Mouse (Mus musculus): ENCODE measurements around the gene Esyt3.

The Esyt3 gene

GRCm38 (mm10) chr9:99357921-99358692 lies at the start of gene Esyt3:
Gene Esyt3 (minus strand): TSS chr9:99358557.
- DNase-seq (ENCODE audit: low spot score in 2 of 2): no peak

- DNase-seq (ENCODE audit: low spot score in 2 of 2): no peak
Measured at GRCm38 (mm10) chr9:99401288-99401974, 43.1 kb upstream of the Esyt3 start.

- DNase-seq (ENCODE audit: low spot score in 2 of 2): no peak
Measured at GRCm38 (mm10) chr9:99400781-99401180, 42.4 kb upstream of the Esyt3 start.

GRCm38 (mm10) chr9:99397056-99397815 lies 38.9 kb upstream of the Esyt3 start:
- no peak for DNase-seq (ENCODE audit: low spot score in 2 of 2)

GRCm38 (mm10) chr9:99394366-99394765 lies 36.0 kb upstream of the Esyt3 start:
- DNase-seq (ENCODE audit: low spot score in 2 of 2): no peak

GRCm38 (mm10) chr9:99393146-99393545 lies 34.8 kb upstream of the Esyt3 start:
- no peak for DNase-seq (ENCODE audit: low spot score in 2 of 2)

- DNase-seq (ENCODE audit: low spot score in 2 of 2): no peak
Measured at GRCm38 (mm10) chr9:99391557-99391956, 33.2 kb upstream of the Esyt3 start.

GRCm38 (mm10) chr9:99390716-99391115 lies 32.4 kb upstream of the Esyt3 start:
- DNase-seq (ENCODE audit: low spot score in 2 of 2): no peak

- no peak for DNase-seq (ENCODE audit: low spot score in 2 of 2)
Measured at GRCm38 (mm10) chr9:99390201-99390600, 31.8 kb upstream of the Esyt3 start.

- DNase-seq (ENCODE audit: low spot score in 2 of 2): no peak
Measured at GRCm38 (mm10) chr9:99389506-99389905, 31.1 kb upstream of the Esyt3 start.

GRCm38 (mm10) chr9:99388856-99389255 lies 30.5 kb upstream of the Esyt3 start:
- DNase-seq (ENCODE audit: low spot score in 2 of 2): no peak

- DNase-seq (ENCODE audit: low spot score in 2 of 2): no peak
Measured at GRCm38 (mm10) chr9:99388078-99388477, 29.7 kb upstream of the Esyt3 start.

GRCm38 (mm10) chr9:99382556-99382955 lies 24.2 kb upstream of the Esyt3 start:
- DNase-seq (ENCODE audit: low spot score in 2 of 2): no peak

- DNase-seq (ENCODE audit: low spot score in 2 of 2): no peak
Measured at GRCm38 (mm10) chr9:99379194-99379593, 20.8 kb upstream of the Esyt3 start.

GRCm38 (mm10) chr9:99376591-99377418 lies 18.4 kb upstream of the Esyt3 start:
- peak in 1 of 2 experiments; percentile 45 for DNase-seq (ENCODE audit: low spot score in 2 of 2)

- DNase-seq (ENCODE audit: low spot score in 2 of 2): no peak
Measured at GRCm38 (mm10) chr9:99368431-99368830, 10.1 kb upstream of the Esyt3 start.

GRCm38 (mm10) chr9:99365906-99366305 lies 7.5 kb upstream of the Esyt3 start:
- DNase-seq (ENCODE audit: low spot score in 2 of 2): no peak

GRCm38 (mm10) chr9:99363076-99363475 lies 4.7 kb upstream of the Esyt3 start:
- DNase-seq (ENCODE audit: low spot score in 2 of 2): no peak

- DNase-seq (ENCODE audit: low spot score in 2 of 2): no peak
Measured at GRCm38 (mm10) chr9:99361946-99362345, 3.6 kb upstream of the Esyt3 start.

- DNase-seq (ENCODE audit: low spot score in 2 of 2): no peak
Measured at GRCm38 (mm10) chr9:99359012-99359411, 655 bp upstream of the Esyt3 start.

- DNase-seq (ENCODE audit: low spot score in 2 of 2): no peak
Measured at GRCm38 (mm10) chr9:99357561-99357920, 816 bp downstream of the Esyt3 start.

- DNase-seq (ENCODE audit: low spot score in 2 of 2): no peak
Measured at GRCm38 (mm10) chr9:99355971-99356370, 2.4 kb downstream of the Esyt3 start.

All from thymus, postnatal 10 days (tissue).